Mouse (Mus musculus) heart, postnatal 4 days (tissue): ENCODE measurements around the gene Fam111a. TPM values are rescaled to one million over a fixed set of nuclear protein-coding genes. Genes with fewer than 3 reads are reported as not detected.

Source experiments
- DNase-seq: peaks from one replicate; pipeline ENCODE4 v3.0.0; 2021
- total RNA-seq, 2 experiments: library from RNA; stranded (reverse); gene quantifications; 2 replicates each; pipeline ENCODE4 v1.2.3; 2021

Fam111a gene
- total RNA-seq, 2 experiments from 2014 or later, result 23.1 to 23.8 TPM

DNA sequence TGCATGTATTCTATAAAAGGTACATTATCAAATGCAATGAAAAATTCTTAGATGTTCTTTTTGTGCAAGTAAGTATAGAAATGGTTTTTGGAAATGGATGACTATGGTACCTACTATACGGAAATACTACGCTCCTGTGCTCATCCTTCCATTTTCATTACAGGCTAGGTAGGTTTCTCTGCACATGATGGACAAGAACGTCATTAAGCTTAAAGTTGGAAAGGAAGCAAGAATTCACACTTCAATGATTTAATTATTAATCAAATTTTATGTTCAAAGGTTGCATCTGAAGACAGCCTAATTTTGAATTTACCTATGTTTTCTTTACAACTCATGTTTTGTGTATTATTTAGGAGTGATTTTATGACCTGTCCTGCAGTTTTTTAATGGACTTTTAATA, 88.7 kb downstream of the Fam111a start:
- no peak for DNase-seq

DNA sequence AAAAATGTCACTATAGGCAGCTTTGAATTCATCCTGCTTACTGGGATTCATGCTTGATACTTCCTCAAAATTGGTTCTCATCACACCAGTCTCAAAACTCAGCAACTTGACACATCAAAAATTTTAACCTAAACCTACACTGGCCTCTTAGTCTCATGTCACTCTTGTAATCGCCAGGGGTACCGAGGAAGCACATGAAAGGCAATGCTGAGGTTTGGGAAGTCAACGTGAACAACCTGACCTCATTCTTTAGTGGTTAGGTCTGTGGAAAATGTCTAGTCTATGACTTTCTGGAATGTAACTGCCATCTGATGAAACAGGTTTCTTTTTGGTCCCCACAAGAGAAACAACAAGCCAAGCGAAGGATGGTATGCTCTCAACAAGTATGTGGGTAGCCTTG, 89.4 kb downstream of the Fam111a start:
- DNase-seq, result no peak

DNA sequence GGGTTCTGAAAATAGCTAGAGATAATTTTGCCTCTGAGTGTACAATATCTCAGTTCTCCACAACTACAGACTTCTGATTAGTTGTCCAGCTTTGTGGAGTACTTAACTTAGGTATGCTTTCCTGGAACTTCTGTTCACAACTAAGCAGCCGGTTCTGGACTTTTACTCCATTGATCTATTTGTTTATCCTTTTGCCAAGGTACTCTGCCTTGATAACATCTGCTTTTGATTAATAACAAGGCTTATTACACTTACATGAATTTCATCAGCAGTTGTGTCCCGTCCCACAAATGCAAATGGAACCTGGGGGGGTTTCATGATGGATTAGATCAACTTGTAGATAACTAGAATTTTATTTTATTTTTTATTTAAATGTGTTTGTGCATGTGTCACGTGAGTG, 91.3 kb downstream of the Fam111a start:
- no peak for DNase-seq

DNA sequence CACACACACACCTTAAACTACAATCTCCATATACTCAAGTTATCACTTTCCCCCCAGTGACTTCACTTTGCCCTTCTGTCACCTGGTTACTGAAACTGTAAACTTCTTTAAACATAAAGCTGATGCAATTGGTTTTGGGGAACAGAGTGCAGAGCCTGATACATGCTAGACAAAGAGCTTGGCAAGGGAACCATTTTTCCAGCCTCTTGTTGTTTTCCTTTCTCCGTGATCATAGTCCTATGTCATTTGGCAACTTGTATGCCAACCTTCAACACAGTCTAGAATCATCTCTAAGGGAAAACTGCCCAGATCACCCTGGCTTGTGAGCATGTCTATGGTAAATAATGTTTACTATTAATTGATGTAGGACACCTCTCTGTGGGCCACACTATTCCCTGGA, 92.5 kb downstream of the Fam111a start:
- no peak for DNase-seq

Other genes with a start within 250 kb of the Fam111a start
- not detected for gene Olfr1436, start 246.6 kb upstream of the Fam111a start, total RNA-seq
- gene Olfr1437, start 220.6 kb upstream of the Fam111a start, total RNA-seq, result not detected
- not detected for gene Olfr1438-ps1, start 209.8 kb upstream of the Fam111a start, total RNA-seq
- gene Olfr1440, start 158.5 kb upstream of the Fam111a start, total RNA-seq, result not detected
- gene Olfr1441, start 128.3 kb upstream of the Fam111a start, total RNA-seq, result not detected
- not detected for gene Pfpl, start 117.8 kb upstream of the Fam111a start, total RNA-seq
- 1 to 10 TPM; 4.5 to 5.7 TPM for gene Mpeg1, start 85.0 kb upstream of the Fam111a start, total RNA-seq
- gene Dtx4, start 44.3 kb upstream of the Fam111a start, total RNA-seq, result 1 to 10 TPM; 7.7 to 8.9 TPM
- not detected for gene Gm4952, start 54.2 kb downstream of the Fam111a start, total RNA-seq
- gene Glyat, start 87.6 kb downstream of the Fam111a start, total RNA-seq, result not detected
- not detected for gene Olfr1442, start 124.7 kb downstream of the Fam111a start, total RNA-seq
- gene Olfr1443, start 132.4 kb downstream of the Fam111a start, total RNA-seq, result not detected
- gene Keg1, start 150.0 kb downstream of the Fam111a start, total RNA-seq, result not detected
- 1 to 10 TPM; 3.1 to 3.5 TPM for gene Cntf, start 219.9 kb downstream of the Fam111a start, total RNA-seq